7 mouse cellular contexts compared by ENCODE assay signal in genomic region chr2:110017616-110018505, GRCm38 (mm10). TPM values are rescaled to one million over a fixed set of nuclear protein-coding genes. Genes with fewer than 3 reads are reported as not detected.
A peak's percentile ranks its signal among the peaks of the same experiment; 100 is the strongest.
DNase-seq lines count a peak whose midpoint lies in the region; ATAC-seq lines count a peak whose summit lies in the region.

TSS of gene Ccdc34 (plus strand) at chr2:110017817.

- peak within 1 kb of the TSS; percentile 94 for H3K9ac ChIP-seq in intestine, embryonic 16.5 days (ENCODE audit: low read depth, low read length)
- peak within 1 kb of the TSS; percentile 85 for H3K9ac ChIP-seq in midbrain, embryonic 11.5 days (ENCODE audit: low read length)

- H3K4me2 ChIP-seq in intestine, embryonic 16.5 days (ENCODE audit: low read depth, low read length): peak within 1 kb of the TSS; percentile 79
- peak within 1 kb of the TSS; percentile 81 for H3K4me2 ChIP-seq in midbrain, embryonic 11.5 days

- no peaks in the 10 kb centered on the region for H3K27me3 ChIP-seq in intestine, embryonic 16.5 days (replicated peaks; ENCODE audit: control insufficient read depth, insufficient read depth, low read length)
- H3K27me3 ChIP-seq in midbrain, embryonic 11.5 days (ENCODE audit: control insufficient read depth, insufficient read depth, low read length): no peaks in the 10 kb centered on the region

- peak; percentile 84 to 87 for DNase-seq in adrenal gland, adult 18-20 months (ENCODE audit: low spot score in 2 of 2)
- DNase-seq in embryo, embryonic 11 days: peak; percentile 98
- DNase-seq in gastrocnemius, postnatal 36 days: peak; percentile 79 to 85
- DNase-seq in left cerebral cortex, postnatal 36 days (ENCODE audit: low spot score in 2 of 2): peak; percentile 92 to 93
- DNase-seq in midbrain, embryonic 11.5 days (ENCODE audit: low spot score, missing footprints): peak; percentile 99
- peak; percentile 84 for DNase-seq in skeletal muscle tissue, adult 2 months (ENCODE audit: low read depth, low spot score)

- peak within 1 kb of the TSS; percentile 82 for H3K4me3 ChIP-seq in intestine, embryonic 16.5 days (ENCODE audit: low read length)
- peak within 1 kb of the TSS; percentile 65 for H3K4me3 ChIP-seq in midbrain, embryonic 11.5 days (ENCODE audit: low read depth, low read length)

- H3K4me1 ChIP-seq in intestine, embryonic 16.5 days (ENCODE audit: control insufficient read depth, insufficient read depth, low read length): peaks cover 14% of the 10 kb centered on the region
- H3K4me1 ChIP-seq in midbrain, embryonic 11.5 days (ENCODE audit: control insufficient read depth, insufficient read depth, low read length): peaks cover 23% of the 10 kb centered on the region

- peak; percentile 99 for ATAC-seq in intestine, embryonic 16.5 days
- ATAC-seq in midbrain, embryonic 11.5 days (ENCODE audit: low FRiP score): peak; percentile 100

- H3K36me3 ChIP-seq in intestine, embryonic 16.5 days (ENCODE audit: control insufficient read depth, insufficient read depth, low read length): no peaks in the 10 kb centered on the region
- peaks cover 7% of the 10 kb centered on the region for H3K36me3 ChIP-seq in midbrain, embryonic 11.5 days (ENCODE audit: control insufficient read depth, insufficient read depth, low read length)

- intact Hi-C loops in gastrocnemius, postnatal 36 days (cut with DNase I): loop anchor here (5.0 kb wide), 1 partner anchor 101 kb away; the partner anchor contains the start of gene Lgr4
- intact Hi-C loops in left cerebral cortex, postnatal 36 days (cut with DNase I): loop anchor here (5.0 to 10.0 kb wide), 3 partner anchors 101 to 187 kb away; partner anchors contain the start of gene Lgr4

- no peaks in the 10 kb centered on the region for H3K9me3 ChIP-seq in intestine, embryonic 16.5 days (ENCODE audit: control insufficient read depth, low read length)
- no peaks in the 10 kb centered on the region for H3K9me3 ChIP-seq in midbrain, embryonic 11.5 days (ENCODE audit: control insufficient read depth, low read length)

- WGBS in intestine, embryonic 16.5 days: under 1% methylated on average over 55 of the region's 55 CpGs
- WGBS in midbrain, embryonic 11.5 days: under 1% methylated on average over 55 of the region's 55 CpGs

- H3K27ac ChIP-seq in intestine, embryonic 16.5 days (ENCODE audit: low read length): peak within 1 kb of the TSS; percentile 79
- peak within 1 kb of the TSS; percentile 87 for H3K27ac ChIP-seq in midbrain, embryonic 11.5 days (ENCODE audit: low read depth, low read length)

RNA-seq across cellular contexts. Expression of gene Ccdc34, which starts in this region (rescaled TPM):
- 1 to 10 TPM; 5.6 to 6.4 TPM for total RNA-seq in adrenal gland, adult 18-20 months (2021)
- 1 to 10 TPM; 2.5 to 3.4 TPM for total RNA-seq in gastrocnemius, postnatal 36 days (2021)
- polyA plus RNA-seq in intestine, embryonic 16.5 days (2015; fragmentation: Nextera tagmentation; extraction: Ambion mirVana): 34.5 and 40.0 TPM in 2 replicates
- total RNA-seq in left cerebral cortex, postnatal 36 days (2021): 10 to 100 TPM; 12.1 to 14.4 TPM
- polyA plus RNA-seq in midbrain, embryonic 11.5 days (2014; fragmentation: Nextera tagmentation; extraction: Ambion mirVana): 59.0 and 67.9 TPM in 2 replicates

Comparison
In these comparisons a context has a peak if more than half of its experiments do, and no peak if none do; other contexts are left out.
1. Peak in every context shown above with its lines: DNase-seq, ATAC-seq, H3K4me3 ChIP-seq and H3K27ac ChIP-seq.